Mouse (Mus musculus) brain, adult 2 months (tissue): ENCODE data around the gene Tbl2.
A peak's percentile ranks its signal among the peaks of the same experiment; 100 is the strongest.

Experiments
- DNase-seq: peaks from one replicate; pipeline ENCODE4 v3.0.0; 2011; ENCODE audit warnings: low read depth, low spot score

Tbl2 gene

GRCm38 (mm10) chr5:135148715-135149052 is 773 bp upstream of the Tbl2 start:
- DNase-seq, result no peak

- DNase-seq, result no peak
These were observed 342 bp downstream of the Tbl2 start for GRCm38 (mm10) chr5:135149820-135150178.

- DNase-seq, result no peak
These were observed 7.0 kb downstream of the Tbl2 start for GRCm38 (mm10) chr5:135156496-135156895.

- DNase-seq, result peak; percentile 71
These were observed 11.8 kb downstream of the Tbl2 start for GRCm38 (mm10) chr5:135161221-135161620.

GRCm38 (mm10) chr5:135161650-135162049 is 12.2 kb downstream of the Tbl2 start:
- DNase-seq, result no peak

- DNase-seq, result no peak
These were observed 12.9 kb downstream of the Tbl2 start for GRCm38 (mm10) chr5:135162361-135162760.

- no peak for DNase-seq
These were observed 13.4 kb downstream of the Tbl2 start for GRCm38 (mm10) chr5:135162821-135163220.

GRCm38 (mm10) chr5:135166909-135167308 is 17.5 kb downstream of the Tbl2 start:
- DNase-seq, result no peak

GRCm38 (mm10) chr5:135167469-135167868 is 18.0 kb downstream of the Tbl2 start:
- no peak for DNase-seq

- peak; percentile 99 for DNase-seq
These were observed 18.9 kb downstream of the Tbl2 start, which contains the start of gene Bcl7b for GRCm38 (mm10) chr5:135168063-135169062. Gene Bcl7b, plus strand, starts transcription at chr5:135168283.

GRCm38 (mm10) chr5:135169479-135169878 is 20.0 kb downstream of the Tbl2 start:
- DNase-seq, result no peak

- no peak for DNase-seq
These were observed 22.3 kb downstream of the Tbl2 start for GRCm38 (mm10) chr5:135171688-135172220.

GRCm38 (mm10) chr5:135172986-135173385 is 23.5 kb downstream of the Tbl2 start:
- no peak for DNase-seq

- DNase-seq, result no peak
These were observed 25.6 kb downstream of the Tbl2 start for GRCm38 (mm10) chr5:135175086-135175485.

GRCm38 (mm10) chr5:135178523-135178922 is 29.1 kb downstream of the Tbl2 start:
- DNase-seq, result no peak

GRCm38 (mm10) chr5:135178996-135179395 is 29.5 kb downstream of the Tbl2 start:
- peak; percentile 98 for DNase-seq

GRCm38 (mm10) chr5:135179616-135180015 is 30.2 kb downstream of the Tbl2 start:
- DNase-seq, result peak; percentile 50

GRCm38 (mm10) chr5:135180796-135181195 is 31.3 kb downstream of the Tbl2 start:
- no peak for DNase-seq

GRCm38 (mm10) chr5:135181776-135182175 is 32.3 kb downstream of the Tbl2 start:
- DNase-seq, result no peak

GRCm38 (mm10) chr5:135183131-135183861 is 33.8 kb downstream of the Tbl2 start:
- peak; percentile 75 for DNase-seq

GRCm38 (mm10) chr5:135185016-135185415 is 35.6 kb downstream of the Tbl2 start:
- no peak for DNase-seq

- peak; percentile 41 for DNase-seq
These were observed 36.1 kb downstream of the Tbl2 start for GRCm38 (mm10) chr5:135185596-135185995.
